Mouse (Mus musculus) ovary, postnatal 10 days (tissue): ENCODE measurements around the gene Cbfa2t2.

Source experiments
- DNase-seq: peaks from one replicate; pipeline ENCODE4 v3.0.0; 2022; ENCODE audit warnings: low spot score

The Cbfa2t2 gene

DNA sequence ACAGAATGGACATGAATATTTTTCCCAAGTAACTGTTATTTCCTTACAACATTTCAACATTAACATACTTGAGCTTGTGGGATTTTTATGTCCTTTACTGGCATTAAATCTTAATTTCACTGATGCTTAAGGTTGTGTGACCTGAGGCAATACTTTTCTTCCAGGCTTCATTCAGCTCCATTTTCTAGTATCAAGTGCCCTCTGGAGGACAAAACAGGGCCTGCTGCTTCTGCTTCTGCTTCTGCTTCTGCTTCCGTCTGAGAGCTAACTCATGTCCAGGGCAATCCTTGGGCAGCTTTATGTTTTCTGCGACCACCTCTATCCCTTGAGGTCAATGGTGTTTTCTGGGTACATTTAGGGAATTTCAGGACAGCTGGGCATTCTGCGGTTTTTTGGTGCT is 103.4 kb downstream of the Cbfa2t2 start:
- no peak for DNase-seq

DNA sequence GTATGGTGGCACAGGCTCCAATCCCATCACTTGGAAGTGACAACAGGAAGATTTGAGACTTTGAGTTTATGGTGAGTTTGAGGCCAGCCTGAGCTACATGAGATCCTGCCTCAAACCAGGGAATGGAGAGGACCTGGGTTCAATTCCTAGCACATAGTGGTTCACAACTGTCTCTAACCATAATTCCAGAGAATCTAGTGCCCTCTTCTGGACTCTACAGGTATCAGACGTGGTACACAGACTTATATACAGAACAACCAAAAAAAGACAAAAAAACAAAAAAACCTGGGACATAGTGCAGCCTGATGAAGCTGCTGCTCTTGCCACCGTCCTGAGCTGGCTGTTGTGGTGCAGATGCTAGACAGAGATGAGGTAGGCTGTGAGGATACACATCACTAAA is 105.3 kb downstream of the Cbfa2t2 start:
- no peak for DNase-seq

DNA sequence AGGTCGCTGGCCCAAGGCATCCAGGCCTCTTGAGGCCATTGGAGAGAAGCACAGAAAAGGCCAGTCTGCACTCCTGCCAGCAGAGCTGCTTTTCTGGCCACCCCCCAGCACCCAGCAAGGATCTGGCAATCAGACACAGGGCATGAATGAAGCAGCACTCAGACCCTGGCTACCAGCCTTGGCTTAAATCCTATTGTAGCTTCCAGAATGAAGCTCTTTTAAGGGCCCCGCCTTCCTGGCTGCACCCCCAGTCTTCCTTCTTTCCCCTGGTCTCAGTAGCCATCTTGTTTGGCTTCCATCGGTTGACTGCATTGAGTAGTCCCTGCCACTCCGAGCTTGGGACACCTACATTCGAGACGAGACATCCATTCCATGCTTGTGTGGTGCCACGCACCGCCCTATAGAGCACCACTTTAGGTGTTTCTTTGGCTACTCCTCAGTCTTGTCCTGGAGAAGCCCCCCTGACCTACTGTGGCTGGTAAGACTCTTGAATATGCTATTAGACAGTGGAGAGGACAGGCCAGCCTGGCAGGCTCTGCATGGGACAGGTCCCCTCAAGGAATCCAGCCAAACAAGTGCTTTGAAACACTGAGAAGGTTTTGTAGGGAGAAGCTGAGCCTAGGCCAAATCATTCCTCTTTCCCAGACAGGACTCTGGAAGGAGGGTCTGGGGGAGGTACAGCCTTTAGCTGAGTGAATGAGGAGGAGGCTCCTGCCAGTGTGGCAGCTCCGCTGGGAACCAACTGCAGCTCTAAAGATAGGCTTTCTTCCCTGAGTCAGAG is 107.5 kb downstream of the Cbfa2t2 start:
- DNase-seq: no peak

DNA sequence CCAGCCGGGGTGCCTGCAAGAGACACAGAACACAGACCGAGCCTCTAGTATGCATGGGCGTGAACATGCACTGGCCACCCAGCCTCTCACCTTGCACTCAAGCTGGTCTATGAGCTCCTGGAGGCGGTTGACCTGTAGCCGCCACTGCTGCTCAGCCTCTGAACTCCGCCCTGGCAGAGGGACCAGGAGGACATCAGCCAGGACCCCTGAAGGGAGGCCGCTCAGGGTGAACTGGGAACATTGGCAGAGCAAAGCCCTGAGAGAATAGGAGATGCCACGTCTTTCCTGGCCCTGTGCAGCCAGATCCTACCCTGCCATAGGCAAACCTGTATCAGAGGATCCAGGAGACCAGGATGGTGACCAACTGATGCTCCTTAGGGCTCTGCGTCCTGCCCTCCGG is 110.4 kb downstream of the Cbfa2t2 start, which contains the start of gene 1700003F12Rik:
1700003F12Rik (plus strand) TSS at position 375 of the 400 bp plus-strand sequence.
- DNase-seq: no peak

DNA sequence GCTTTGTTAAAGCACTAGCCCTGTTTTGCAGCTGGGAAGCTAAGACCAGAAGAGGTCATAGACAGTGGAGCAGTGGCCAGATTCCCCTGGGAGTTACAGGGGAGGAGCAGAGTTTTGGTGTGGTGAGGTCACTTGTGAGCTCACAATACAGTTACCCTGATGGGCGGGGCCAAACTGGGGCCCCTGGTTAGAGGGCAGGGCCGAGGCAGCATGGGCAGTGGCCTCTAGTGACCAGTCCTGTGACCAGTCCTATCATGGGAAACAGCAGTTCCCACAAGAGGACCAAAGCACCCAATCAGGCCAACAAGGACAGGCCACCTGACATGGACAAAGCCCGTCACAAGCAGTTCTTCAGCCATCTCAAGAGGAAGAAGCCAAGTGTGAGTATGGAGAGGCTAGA is 112.4 kb downstream of the Cbfa2t2 start:
- no peak for DNase-seq

DNA sequence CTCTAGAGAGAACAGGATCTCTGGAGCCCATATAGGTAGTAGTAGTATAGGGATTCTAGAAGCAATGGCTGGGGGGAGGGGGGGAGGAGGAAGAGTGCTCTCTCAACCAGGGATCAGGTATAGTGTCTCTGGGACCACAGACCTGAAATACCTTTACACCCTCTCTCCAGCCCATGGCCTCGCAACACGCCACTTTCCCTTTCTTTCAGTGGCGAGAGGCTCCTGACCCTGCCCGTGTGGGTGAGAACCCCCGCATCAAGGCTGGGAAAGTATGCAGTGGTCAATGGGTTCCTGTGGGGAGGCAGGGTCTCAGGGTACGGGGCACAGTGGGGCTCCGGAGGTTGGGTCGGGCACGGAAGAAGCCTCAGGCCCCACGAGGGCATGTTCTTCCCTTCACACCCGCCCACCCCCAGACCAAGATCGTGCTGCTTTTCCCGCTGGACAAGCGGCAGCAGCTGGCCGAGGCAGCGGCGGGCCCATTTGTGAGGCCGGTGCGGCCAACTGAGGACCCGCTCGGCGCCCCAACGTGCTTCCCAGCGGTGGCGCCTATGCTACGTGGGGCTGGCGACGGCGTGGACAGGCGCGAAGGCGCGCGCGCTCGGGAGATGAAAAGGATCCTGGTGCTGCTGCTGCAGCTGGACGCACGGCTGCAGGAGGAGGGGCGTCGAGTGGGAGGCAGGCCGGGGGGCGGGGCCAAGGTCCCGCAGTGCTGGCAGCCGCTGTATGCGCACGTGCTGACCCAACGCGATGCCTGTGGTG is 113.0 kb downstream of the Cbfa2t2 start:
- DNase-seq: no peak

DNA sequence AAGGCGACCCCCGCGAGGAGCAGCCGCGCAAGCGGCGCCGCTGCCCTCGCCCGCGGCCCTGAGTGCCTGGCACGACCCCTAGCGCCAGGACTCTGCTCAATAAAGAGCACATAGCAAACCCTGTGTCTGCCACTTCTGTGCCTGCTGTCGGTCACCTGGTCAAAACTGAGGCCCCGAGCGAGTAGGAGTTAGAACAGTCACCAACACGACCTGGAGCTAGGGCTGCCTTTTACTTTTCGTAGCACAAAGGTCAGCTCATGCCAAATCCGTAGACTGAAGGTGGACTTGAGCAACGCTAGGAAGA is 113.6 kb downstream of the Cbfa2t2 start:
- DNase-seq: no peak

DNA sequence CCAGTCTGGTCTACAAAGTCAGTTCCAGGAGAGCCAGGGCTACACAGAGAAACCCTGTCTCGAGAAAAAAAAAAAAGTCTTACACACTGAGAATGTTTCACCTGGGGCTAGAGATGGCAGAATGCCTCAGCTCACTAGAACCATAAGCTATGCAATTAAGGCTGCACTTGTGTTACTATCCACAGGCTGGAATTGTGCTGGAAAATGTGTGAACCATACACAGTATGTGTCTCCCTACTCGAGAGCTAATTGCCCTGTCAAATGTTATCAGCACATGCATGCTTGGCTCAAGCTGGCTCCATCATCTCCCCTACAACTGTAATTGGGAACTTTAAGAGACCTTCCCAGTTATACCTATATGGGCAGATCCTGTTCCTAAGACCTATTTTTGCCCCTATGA is 114.7 kb downstream of the Cbfa2t2 start:
- DNase-seq: no peak

DNA sequence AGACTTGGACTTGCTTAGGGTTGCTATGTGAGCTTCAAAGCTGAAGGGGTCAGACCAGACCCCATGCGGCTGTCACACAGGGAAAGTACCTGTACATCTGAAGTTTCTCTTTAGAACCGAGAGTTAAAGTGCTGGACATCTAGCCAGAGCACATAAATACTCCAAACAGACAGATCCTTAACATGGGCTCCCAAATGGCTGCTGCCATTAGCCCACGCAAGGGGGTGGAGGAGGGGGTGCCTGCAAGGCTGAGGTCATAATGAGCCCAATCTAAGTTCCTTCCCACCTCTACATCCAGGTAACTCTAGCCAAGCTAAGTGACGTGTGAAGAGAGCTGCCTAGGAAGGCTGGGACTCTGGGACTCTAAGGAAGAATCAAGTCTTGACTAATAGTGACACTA is 115.2 kb downstream of the Cbfa2t2 start, which contains the start of gene Actl10:
Actl10 (plus strand) TSS at position 301 of the 400 bp plus-strand sequence.
- DNase-seq: no peak

DNA sequence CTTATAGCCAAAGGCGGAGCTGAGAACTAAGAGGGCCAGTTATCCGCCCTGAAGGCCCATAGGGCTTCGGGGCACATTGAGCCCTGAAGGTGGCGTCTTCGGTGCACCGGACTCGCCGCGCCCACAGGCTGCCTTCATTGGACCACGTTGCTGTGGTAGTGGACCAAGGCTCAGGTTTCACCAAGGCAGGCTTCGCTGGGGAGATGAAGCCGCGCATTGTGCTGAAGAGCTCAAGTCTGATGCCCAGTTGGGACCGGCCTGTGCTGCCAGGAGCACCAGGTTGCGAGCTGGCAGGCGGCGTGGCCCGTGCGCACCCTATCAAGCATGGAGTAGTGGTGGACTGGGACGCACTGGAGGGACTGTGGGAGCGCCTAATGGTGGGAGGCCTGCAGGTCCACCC is 115.6 kb downstream of the Cbfa2t2 start:
- DNase-seq: no peak

DNA sequence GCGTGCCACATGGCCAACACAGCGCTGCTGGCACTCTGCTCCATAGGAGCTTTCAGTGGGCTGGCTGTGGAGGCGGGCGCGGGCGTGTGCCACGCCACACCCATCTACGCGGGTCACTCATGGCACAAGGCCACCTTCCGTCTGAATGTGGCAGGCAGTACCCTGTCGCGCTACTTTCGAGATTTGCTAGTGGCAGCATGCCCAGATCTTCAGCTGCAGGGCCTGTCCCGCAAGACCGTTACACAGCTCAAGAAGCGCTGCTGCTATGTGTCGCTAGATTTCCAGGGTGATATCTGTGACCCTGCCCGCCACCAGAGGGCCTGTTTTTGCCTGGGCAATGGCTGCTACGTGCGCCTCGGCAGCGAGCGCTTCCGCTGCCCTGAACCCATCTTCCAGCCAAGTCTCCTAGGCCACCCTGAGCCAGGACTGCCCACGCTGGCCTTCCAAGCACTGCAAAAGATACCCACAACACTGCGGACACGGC is 116.2 kb downstream of the Cbfa2t2 start:
- DNase-seq: no peak

DNA sequence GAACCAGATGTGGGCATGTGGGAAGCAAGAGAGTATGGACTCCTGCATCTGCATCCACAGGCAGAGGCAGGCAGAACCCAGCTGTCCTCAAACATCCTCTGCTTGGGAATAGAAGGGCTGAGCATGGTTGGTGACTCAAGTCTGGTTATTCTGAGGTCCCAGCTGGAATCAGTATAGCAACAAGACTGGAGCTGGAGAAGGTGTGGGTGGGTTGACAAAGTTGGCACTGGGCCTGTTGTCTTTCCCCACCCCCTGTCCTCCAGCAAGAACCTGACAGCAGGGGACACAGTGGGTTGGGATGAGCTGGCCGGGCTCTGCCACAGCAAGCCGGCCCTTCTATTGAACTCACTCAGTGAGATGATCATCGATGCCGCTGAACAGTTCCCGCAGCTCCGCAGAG is 119.0 kb downstream of the Cbfa2t2 start:
- DNase-seq: no peak

DNA sequence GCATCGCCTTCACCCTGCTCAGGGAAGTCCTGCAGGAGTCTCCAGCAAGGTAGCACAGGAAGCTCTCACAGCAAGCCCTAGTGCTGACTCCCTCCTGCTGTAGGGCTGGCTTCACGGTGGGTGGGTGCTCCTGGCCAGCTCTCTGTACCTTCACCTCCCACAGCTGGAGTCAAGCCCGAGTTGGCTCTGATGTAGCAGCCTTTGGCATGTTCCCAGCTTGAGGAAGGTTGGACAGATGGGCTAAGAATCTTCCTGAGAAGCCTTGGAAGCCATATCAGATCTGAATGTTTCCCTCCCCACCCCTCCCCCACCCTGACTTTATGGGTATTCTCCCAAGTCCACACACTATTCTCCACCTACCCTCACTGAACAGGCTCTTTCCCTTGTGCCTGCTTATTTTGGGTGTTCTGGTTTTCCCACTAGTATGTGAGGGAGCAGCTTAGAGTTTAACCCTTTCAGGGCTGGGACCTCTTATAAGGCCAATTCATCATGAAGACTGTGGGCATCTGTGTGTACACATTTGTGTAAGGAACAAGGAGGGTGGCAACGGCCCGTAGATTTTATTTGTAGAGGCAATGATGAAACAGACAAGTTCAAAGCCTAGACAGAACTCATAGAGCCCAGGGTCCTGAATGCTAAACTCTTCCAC is 121.0 kb downstream of the Cbfa2t2 start:
- no peak for DNase-seq

DNA sequence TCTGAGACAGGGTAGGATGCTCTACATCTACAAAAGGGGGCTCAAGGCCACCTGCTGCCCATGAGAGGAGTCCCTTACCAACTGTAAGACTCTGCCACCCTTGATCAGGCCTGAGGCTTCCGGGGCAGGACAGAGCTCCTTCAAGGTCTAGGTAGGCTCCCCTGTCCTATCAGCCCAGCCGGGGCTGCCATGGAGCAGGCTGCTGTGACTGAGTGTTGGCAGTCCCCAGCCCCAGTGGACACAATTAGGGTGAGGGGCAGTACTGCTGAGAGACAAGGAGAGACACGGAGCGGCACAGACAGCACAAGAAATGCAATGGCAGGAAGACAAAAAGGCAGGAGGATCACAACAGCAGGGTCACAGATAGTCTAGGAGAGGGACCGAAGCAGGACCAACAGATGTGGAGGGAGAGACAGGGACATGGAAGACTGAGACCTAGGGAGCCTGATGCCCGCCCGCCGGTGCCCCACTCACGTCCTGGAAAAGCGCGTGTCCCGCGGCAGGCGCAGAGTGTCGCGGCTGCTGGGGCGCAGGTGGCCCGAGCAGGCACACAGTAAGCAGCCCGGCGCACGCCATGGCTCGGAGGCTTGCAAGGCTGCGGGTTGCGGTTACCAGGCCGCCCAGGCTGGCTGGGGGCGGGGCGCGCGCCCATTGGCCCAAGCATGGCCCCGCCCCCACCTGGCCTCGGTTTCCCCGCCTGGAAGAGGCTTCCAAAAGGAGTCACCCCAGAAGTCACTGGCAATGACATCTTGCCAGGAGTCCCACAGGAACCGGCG is 122.2 kb downstream of the Cbfa2t2 start, which contains the start of gene Necab3:
Necab3 (minus strand) TSS at position 627 of the 776 bp plus-strand sequence.
- DNase-seq: no peak

DNA sequence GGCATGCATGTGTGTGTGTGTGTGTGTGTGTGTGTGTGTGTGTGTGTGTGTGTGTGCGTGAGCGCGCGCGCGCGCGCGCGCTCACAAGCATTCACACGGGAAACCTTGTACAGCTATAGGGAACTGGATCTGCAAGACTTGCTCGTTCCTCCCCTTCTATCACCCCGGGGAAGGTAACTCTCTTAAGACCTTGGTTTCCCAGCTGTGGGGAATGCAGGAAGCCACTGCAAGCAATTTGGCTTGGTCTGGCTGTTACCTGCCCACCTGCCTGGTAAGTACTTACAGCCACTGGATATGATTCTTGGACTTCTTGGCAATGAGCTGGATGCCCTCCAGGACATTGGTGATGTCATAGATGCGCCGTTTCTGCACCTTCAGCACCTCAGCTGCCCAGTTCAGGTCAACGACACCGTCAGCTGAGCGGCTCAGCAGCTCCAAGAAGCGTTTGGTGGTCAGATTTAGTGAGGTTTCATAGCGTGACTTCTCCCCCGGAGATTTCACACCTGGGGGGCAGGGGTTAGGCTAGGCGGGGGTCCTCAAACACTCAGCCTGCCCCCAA is 127.4 kb downstream of the Cbfa2t2 start:
- DNase-seq: no peak

DNA sequence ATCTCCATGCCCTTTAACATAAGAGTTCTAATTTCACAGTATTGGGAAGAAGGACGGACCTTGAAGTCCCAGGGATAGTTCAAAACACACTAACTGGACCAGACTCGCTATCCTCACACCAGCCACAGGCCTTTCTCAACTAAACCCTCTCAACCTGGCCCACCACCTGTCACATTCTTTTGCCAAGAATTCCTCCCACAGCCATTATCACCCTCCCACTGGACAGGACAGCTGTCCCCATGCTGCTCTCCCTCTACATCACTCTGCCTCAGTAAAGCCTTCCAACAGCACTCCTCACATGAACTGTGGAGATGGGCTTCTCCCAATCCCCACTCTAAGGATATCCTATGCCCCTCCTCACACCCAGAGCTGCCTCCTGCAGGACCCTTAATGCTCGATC is 129.3 kb downstream of the Cbfa2t2 start:
- DNase-seq: no peak

DNA sequence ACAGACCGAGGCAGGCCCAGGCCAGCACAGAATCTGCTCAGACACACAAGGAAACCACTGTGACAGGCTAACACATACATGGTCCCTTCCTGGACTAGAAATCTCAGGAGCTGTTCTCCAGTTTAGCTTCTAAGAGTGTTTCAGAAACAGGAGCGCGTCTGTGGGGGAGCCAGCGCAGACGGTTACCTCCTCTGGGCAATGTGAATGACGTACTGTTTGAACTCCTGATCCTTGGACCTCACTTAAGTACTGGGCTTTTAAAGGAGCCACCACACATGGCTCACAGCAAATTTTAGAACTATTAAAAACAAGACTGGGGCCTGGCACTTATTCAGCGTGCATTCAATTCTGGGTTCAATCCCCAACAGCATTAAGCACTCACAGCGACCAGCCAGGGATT is 130.4 kb downstream of the Cbfa2t2 start:
- no peak for DNase-seq

DNA sequence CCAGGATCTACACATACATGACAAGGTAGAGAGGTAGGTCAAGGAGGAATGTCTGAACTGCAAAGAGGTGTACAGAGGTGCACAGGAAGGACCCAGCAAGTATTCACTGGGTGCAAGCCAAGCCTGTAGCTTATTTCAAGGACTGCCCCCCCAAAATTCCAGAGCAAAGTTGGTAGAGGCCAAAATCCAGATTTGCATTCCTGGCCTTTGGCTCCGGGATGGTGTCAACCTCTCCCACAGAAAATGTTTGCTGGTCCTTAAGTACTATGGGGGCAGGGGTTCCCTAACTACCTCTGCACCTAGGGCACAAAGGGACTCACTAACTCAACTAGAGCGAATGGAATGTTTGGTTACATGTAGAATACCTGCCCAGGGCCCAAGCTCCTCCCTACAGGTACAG is 131.5 kb downstream of the Cbfa2t2 start:
- no peak for DNase-seq

DNA sequence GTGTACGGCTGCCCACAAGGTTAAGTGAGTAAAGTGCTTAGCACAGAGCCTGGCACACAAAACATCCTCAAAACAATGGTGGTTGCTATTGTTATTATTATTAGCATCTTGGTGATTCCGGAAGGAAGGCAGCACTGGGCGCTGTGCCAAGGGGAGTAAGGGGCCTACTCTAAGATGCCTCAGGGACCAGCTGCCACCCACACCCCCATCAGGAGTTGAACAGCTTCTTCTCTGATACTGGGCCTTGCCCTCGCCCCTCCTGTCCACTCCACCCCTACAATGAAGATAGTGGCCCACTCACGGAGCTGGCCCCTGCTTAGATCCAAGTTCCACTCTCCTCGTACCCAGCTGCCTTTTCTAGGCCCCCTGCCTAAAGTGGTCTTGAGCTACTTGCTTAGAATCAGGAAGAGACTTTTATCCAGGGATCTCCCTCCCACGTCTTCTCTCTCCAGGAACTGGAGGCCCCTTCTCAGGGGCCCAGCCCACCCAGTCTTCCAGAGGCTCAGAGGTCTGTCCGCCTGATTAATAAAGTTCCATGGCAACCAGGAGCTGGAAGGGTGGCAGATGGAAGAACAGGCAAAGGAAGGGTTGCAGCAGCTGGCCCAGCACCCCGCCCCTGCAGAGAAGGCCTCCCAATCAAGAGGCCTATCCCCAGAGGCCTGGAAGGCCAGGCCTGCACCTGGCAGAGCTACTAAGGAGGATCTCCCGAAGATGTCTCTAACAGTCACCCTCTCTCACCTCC is 132.2 kb downstream of the Cbfa2t2 start:
- DNase-seq: no peak

DNA sequence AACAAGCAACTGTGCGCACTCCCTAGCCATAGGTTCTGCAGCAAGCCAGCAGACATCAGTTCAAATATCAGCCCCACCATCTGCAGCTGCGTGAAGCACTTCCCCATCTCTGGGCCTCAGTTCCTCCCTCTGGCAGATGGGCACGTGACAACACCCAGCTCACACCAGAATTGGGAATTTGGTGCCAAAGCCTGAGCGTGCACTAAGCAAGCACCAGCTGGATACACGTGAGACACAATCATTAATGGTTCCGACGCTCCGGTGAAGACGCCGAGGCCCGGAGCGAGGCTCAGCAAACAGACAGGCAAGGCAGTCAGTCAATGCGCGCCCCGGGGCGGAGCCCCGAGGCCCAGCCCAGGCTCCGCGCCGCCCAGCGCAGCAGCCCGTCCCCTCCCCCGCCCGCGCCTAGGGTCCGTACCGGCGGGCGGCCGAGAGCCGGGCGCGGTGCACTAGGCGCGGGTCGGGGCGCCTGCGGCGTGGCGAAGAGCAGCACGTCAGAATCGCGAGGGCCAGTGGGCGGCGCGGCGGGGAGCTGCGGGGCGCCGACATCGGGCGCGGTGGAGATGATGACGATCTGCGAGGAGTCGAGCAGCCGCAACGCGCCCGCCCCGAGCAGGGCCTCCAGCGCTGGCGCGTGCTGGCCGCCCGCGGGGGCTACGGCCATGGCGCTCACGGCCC is 132.9 kb downstream of the Cbfa2t2 start:
- no peak for DNase-seq
